Mouse (Mus musculus): ENCODE measurements around the gene Exd2. TPM values are rescaled to one million over a fixed set of nuclear protein-coding genes. Genes with fewer than 3 reads are reported as not detected.

Exd2 gene
- total and polyA plus RNA-seq, 2 experiments: 4.9 to 9.8 TPM

DNA sequence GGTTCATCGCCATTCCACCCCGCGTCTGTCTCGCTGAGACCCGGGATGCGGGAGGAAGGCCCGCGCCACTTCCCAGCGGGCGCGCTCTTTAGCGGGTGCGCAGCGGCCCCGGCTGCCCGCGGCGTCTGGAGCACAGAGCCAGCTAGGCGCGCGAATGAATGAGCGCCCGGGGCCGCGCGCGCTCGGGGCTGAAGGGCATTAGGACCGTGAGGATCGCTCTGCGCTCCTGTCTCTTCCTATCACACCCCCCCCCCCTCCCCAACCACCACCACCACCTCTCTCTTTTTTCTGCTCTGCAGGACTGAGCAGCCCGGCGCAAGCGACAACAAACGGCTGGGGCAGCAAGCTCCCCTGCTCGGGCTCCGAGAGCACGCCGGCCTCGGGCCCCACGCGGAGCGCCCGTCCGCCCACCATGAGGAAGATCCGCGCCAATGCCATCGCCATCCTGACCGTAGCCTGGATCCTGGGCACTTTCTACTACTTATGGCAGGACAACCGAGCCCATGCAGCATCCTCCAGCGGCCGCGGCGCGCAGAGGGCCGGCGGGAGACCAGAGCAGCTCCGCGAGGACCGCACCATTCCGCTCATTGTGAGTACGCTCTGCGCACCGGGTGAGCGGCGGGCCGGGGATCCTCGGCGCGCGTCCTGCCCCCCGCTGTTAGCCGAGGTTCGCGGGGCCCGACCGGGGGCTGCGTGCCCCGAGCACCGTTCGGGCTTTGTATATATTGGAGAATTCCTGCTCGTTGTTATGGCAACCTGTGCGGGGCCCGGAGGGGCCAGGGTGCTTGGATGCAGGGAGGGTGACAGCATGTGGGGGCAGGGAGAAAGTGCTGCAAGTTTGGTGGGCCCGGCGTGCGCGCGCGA, 56.1 kb downstream of the Exd2 start:
- DNase-seq (ENCODE audit: extremely low read depth, low read depth, low spot score): no peak
- Histone ChIP-seq H3K79me2 (ENCODE audit: control insufficient read depth, insufficient read depth, low read length) (no peaks in the 10 kb centered on the region), H3K9ac (ENCODE audit: low read depth, low read length) (no peak overlapping the region), H3K27me3 (ENCODE audit: control insufficient read depth, insufficient read depth, low read length) (peaks cover 14% of the 10 kb centered on the region), H3K4me1 (ENCODE audit: control insufficient read depth, insufficient read depth, low read length) (no peaks in the 10 kb centered on the region), H3K36me3 (ENCODE audit: control insufficient read depth, insufficient read depth, low read length) (no peaks in the 10 kb centered on the region), H3K27ac (replicated peaks; ENCODE audit: insufficient read depth, low read depth, low read length) (no peak overlapping the region), H3K4me3 (ENCODE audit: insufficient read depth, low read depth, low read length) (peak overlapping the region; percentile 31; the same call in 1 of the 2 replicates)
- WGBS: 1% methylated on average over 84 of the region's 90 CpGs
- no peak for TF ChIP-seq POLR2A (IDR thresholded peaks at IDR 0.05; ENCODE audit: extremely low read depth, insufficient read depth, low read length)
- TF ChIP-seq CTCF (IDR thresholded peaks at IDR 0.05; ENCODE audit: low read depth, low read length): no peak

DNA sequence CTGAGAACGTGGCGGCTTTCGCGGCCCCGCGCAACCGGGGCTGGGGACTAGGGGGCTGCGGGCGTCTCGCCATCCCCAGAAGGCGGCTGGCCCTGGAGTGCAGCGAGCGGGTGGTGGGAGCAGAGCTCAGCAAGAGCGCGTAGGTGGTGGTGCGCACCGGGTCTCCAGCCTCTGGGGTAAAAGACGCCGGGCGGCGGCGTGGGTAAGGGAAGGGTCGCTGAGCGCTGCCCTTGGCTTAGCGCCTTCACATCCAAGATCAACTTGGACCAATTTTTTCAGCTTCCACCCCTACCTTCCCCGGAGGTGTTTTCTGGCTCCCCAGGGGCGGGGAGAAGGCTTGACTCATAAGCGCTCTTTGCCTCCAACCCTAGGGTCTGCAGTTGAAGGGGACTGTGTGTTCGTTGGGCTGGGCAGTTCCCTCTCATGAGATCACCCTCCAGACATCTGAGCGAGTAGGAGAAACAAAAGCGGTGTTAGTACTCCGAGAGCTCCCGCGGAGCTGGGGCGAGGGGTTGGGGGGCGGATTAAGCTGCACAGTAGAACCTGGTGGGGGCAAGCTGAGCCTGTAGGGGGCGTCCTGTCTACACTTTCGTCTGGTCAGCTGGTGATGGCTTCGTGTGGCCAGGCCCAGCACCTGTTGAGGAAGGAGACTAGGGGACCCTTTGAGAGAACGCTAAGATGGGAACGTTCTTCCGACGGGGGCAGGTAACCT, 56.9 kb downstream of the Exd2 start:
- H3K79me2 ChIP-seq (ENCODE audit: control insufficient read depth, insufficient read depth, low read length): no peaks in the 10 kb centered on the region
- no peak overlapping the region for H3K27ac ChIP-seq (replicated peaks; ENCODE audit: insufficient read depth, low read depth, low read length)
- H3K27me3 ChIP-seq (ENCODE audit: control insufficient read depth, insufficient read depth, low read length): peaks cover 14% of the 10 kb centered on the region
- no peak for TF ChIP-seq POLR2A (IDR thresholded peaks at IDR 0.05; ENCODE audit: extremely low read depth, insufficient read depth, low read length)
- no peak for TF ChIP-seq CTCF (IDR thresholded peaks at IDR 0.05; ENCODE audit: low read depth, low read length)
- no peak overlapping the region for H3K9ac ChIP-seq (ENCODE audit: low read depth, low read length)
- 5% methylated on average over 42 of the region's 43 CpGs for WGBS
- H3K36me3 ChIP-seq (ENCODE audit: control insufficient read depth, insufficient read depth, low read length): no peaks in the 10 kb centered on the region
- H3K4me3 ChIP-seq (ENCODE audit: insufficient read depth, low read depth, low read length): no peak overlapping the region
- DNase-seq (ENCODE audit: extremely low read depth, low read depth, low spot score): no peak
- no peaks in the 10 kb centered on the region for H3K4me1 ChIP-seq (ENCODE audit: control insufficient read depth, insufficient read depth, low read length)

DNA sequence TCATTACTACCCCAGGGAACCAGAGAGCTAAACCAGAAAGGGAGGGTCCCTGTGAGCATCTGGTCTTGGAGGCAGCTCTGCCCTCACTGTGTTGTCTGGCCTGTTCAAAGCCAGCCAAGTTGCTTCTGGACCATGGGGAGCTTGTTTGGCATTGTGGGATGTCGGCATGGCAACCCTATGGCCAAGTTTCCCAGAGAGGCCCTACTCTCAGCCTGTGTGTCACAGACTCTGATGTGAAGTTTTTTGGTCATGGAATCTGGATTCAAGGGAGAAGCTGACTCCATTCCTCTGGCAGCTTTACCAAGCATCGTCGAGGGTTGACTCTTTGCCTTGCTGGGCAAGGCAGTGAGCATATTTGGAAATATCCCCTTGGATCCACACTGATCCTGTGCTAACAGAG, 59.1 kb downstream of the Exd2 start:
- DNase-seq (ENCODE audit: extremely low read depth, low read depth, low spot score): no peak
- Histone ChIP-seq H3K79me2 (ENCODE audit: control insufficient read depth, insufficient read depth, low read length) (no peaks in the 10 kb centered on the region), H3K27me3 (ENCODE audit: control insufficient read depth, insufficient read depth, low read length) (peaks cover 14% of the 10 kb centered on the region), H3K4me1 (ENCODE audit: control insufficient read depth, insufficient read depth, low read length) (no peaks in the 10 kb centered on the region), H3K4me3 (ENCODE audit: insufficient read depth, low read depth, low read length) (no peak overlapping the region), H3K27ac (replicated peaks; ENCODE audit: insufficient read depth, low read depth, low read length) (no peak overlapping the region), H3K36me3 (ENCODE audit: control insufficient read depth, insufficient read depth, low read length) (no peaks in the 10 kb centered on the region), H3K9ac (ENCODE audit: low read depth, low read length) (no peak overlapping the region)
- TF ChIP-seq CTCF (IDR thresholded peaks at IDR 0.05; ENCODE audit: low read depth, low read length): no peak
- no peak for TF ChIP-seq POLR2A (IDR thresholded peaks at IDR 0.05; ENCODE audit: extremely low read depth, insufficient read depth, low read length)
- 66% methylated on average over 3 of the region's 3 CpGs for WGBS

DNA sequence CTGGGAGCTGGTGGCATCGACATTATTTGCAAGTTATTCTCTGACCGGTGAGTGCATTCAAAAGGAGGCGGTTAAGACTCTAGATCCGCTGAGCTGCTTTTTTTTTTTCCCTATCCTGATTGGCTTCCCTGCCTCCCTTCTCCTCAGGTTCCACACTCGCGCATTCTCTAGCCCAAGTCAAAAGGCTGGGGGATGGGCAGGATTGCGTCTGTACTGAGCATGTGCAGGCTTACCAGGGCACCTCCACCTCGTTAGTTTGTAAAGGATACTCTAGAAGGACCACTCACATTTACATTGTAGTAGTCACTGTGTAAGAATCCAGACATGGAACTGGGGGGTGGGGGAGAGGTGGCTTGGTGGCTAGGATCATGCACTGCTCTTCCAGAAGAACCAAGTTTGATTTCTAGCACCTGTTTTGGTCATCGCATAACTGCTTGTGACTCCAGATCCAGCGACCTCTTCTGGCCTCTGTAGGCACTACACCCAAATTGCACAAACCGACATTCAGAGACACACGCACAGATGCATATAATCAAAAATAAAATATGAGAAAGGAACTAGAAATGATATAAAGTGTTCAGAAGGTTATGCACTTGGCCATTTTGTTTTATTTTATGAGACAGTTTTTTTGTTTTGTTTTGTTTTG, 61.5 kb downstream of the Exd2 start:
- DNase-seq (ENCODE audit: extremely low read depth, low read depth, low spot score): no peak
- no peaks in the 10 kb centered on the region for H3K4me1 ChIP-seq (ENCODE audit: control insufficient read depth, insufficient read depth, low read length)
- WGBS: 41% methylated on average over 12 of the region's 12 CpGs
- peaks cover 5% of the 10 kb centered on the region for H3K27me3 ChIP-seq (ENCODE audit: control insufficient read depth, insufficient read depth, low read length)
- TF ChIP-seq CTCF (IDR thresholded peaks at IDR 0.05; ENCODE audit: low read depth, low read length) (no peak), POLR2A (IDR thresholded peaks at IDR 0.05; ENCODE audit: extremely low read depth, insufficient read depth, low read length) (no peak)
- no peak overlapping the region for H3K4me3 ChIP-seq (ENCODE audit: insufficient read depth, low read depth, low read length)
- no peak overlapping the region for H3K27ac ChIP-seq (replicated peaks; ENCODE audit: insufficient read depth, low read depth, low read length)
- H3K36me3 ChIP-seq (ENCODE audit: control insufficient read depth, insufficient read depth, low read length): no peaks in the 10 kb centered on the region
- H3K9ac ChIP-seq (ENCODE audit: low read depth, low read length): no peak overlapping the region
- no peaks in the 10 kb centered on the region for H3K79me2 ChIP-seq (ENCODE audit: control insufficient read depth, insufficient read depth, low read length)

DNA sequence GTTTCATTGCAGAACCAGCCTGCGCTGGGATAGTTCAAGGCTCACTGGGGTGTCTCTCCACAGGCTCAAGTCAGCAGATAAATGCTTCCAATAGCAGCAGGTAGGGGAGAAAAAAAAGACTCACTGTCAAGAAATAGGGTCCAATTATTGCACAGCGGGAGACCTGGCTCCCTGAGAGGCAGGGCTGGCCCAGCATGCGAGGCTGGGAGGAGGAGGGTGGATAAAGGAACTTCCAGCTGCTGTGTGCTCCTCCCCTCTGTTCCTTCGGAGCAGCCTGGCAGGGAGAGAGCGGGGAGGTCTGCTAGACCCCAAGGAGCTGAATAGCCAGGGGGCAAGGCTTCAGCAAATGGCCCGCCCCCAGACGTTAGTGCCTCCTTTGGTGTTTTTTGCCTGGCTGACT, 62.6 kb downstream of the Exd2 start:
- no peaks in the 10 kb centered on the region for H3K36me3 ChIP-seq (ENCODE audit: control insufficient read depth, insufficient read depth, low read length)
- no peak for DNase-seq (ENCODE audit: extremely low read depth, low read depth, low spot score)
- no peak overlapping the region for H3K9ac ChIP-seq (ENCODE audit: low read depth, low read length)
- WGBS: 65% methylated on average over 7 of the region's 7 CpGs
- no peaks in the 10 kb centered on the region for H3K4me1 ChIP-seq (ENCODE audit: control insufficient read depth, insufficient read depth, low read length)
- H3K27ac ChIP-seq (replicated peaks; ENCODE audit: insufficient read depth, low read depth, low read length): no peak overlapping the region
- H3K4me3 ChIP-seq (ENCODE audit: insufficient read depth, low read depth, low read length): no peak overlapping the region
- TF ChIP-seq CTCF (IDR thresholded peaks at IDR 0.05; ENCODE audit: low read depth, low read length) (no peak), POLR2A (IDR thresholded peaks at IDR 0.05; ENCODE audit: extremely low read depth, insufficient read depth, low read length) (no peak)
- no peaks in the 10 kb centered on the region for H3K27me3 ChIP-seq (ENCODE audit: control insufficient read depth, insufficient read depth, low read length)
- H3K79me2 ChIP-seq (ENCODE audit: control insufficient read depth, insufficient read depth, low read length): no peaks in the 10 kb centered on the region

Data from liver, adult 2 months (tissue).